Mouse (Mus musculus) midbrain, embryonic 13.5 days (tissue): ENCODE results near the gene Eif3m. TPM values are rescaled to one million over a fixed set of nuclear protein-coding genes. Genes with fewer than 3 reads are reported as not detected.

ENCODE experiments used
- ATAC-seq: fragments of 200-750 bp; cut with Nextera tagmentation; 2 replicates; pipeline ENCODE4 v1.8.0; 2017; ENCODE audit warnings: mild to moderate bottlenecking, moderate TSS enrichment, moderate library complexity
- H3K27ac ChIP-seq: fragments of 300-500 bp; sonication (generic); 2 replicates; pipeline ENCODE4 v1.5.1; 2015; ENCODE audit warnings: inconsistent platforms, mild to moderate bottlenecking, moderate library complexity
- H3K27me3 ChIP-seq: fragments of 300-500 bp; sonication (generic); 2 replicates; pipeline ENCODE4 v1.6.1; 2015; ENCODE audit warnings: mild to moderate bottlenecking, inconsistent platforms
- H3K36me3 ChIP-seq: fragments of 300-500 bp; sonication (generic); 2 replicates; pipeline ENCODE4 v1.6.1; 2015; ENCODE audit warnings: mild to moderate bottlenecking, inconsistent platforms
- H3K4me1 ChIP-seq: fragments of 300-500 bp; sonication (generic); replicated peaks from 2 replicates; pipeline ENCODE4 v1.6.1; 2015; ENCODE audit warnings: inconsistent platforms
- H3K4me2 ChIP-seq: fragments of 300-500 bp; sonication (generic); replicated peaks from 2 replicates; pipeline ENCODE4 v1.6.1; 2015; ENCODE audit warnings: moderate library complexity, mild to moderate bottlenecking, inconsistent platforms
- H3K4me3 ChIP-seq: fragments of 300-500 bp; sonication (generic); replicated peaks from 2 replicates; pipeline ENCODE4 v1.5.1; 2015; ENCODE audit warnings: mild to moderate bottlenecking, inconsistent platforms
- H3K9ac ChIP-seq: fragments of 300-500 bp; sonication (generic); replicated peaks from 2 replicates; pipeline ENCODE4 v1.6.1; 2015; ENCODE audit warnings: mild to moderate bottlenecking, inconsistent platforms
- H3K9me3 ChIP-seq: fragments of 300-500 bp; sonication (generic); 2 replicates; pipeline ENCODE4 v1.6.1; 2016; ENCODE audit warnings: mild to moderate bottlenecking, inconsistent platforms
- WGBS: fragments of 180-500 bp; shearing (Covaris S2); methylation state at CpG from one replicate; pipeline ENCODE4 v1.1.7; 2015; 5-methylcytosine and 5-hydroxymethylcytosine counted together
- polyA plus RNA-seq: library from polyadenylated mRNA; unstranded; fragments of >200 nt; fragmentation: Nextera tagmentation; extraction: Ambion mirVana; gene quantifications from 2 replicates; pipeline ENCODE4 v1.2.1, GENCODE M21; 2015

The Eif3m gene
- 203 and 208 TPM in 2 replicates for polyA plus RNA-seq

DNA sequence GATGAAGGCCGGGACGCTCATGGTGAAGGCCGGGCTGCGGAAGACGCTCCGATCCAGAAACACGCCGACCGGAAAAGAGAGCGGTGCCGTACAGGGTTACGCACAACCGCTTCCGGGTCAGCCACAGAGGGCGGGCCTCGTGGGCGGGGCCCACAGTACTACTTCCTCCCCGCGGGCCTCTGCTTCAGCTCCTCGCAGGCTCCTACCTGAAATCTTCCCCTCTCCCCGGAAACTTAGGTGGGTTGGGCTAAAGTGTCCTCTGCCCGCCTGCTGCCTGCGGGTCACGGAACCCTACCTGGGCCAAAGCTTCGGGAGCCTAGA is at the start of gene Eif3m:
TSS of gene Eif3m (minus strand) at position 114 of the 321 bp plus-strand sequence.
- ATAC-seq: peak; percentile 100
- H3K9ac ChIP-seq: peak within 1 kb of the TSS; percentile 85
- H3K36me3 ChIP-seq: peaks cover 20% of the 10 kb centered on the region
- H3K27me3 ChIP-seq: no peaks in the 10 kb centered on the region
- peak within 1 kb of the TSS; percentile 67 for H3K27ac ChIP-seq
- H3K9me3 ChIP-seq: no peaks in the 10 kb centered on the region
- peaks cover 20% of the 10 kb centered on the region for H3K4me1 ChIP-seq
- peak within 1 kb of the TSS; percentile 88 for H3K4me2 ChIP-seq
- WGBS: 0% methylated on average over 25 of the region's 25 CpGs
- peak within 1 kb of the TSS; percentile 91 for H3K4me3 ChIP-seq

- Histone ChIP-seq H3K9me3 (no peaks in the 10 kb centered on the region), H3K4me3 (no peak overlapping the region), H3K36me3 (no peaks in the 10 kb centered on the region), H3K9ac (no peak overlapping the region), H3K27ac (no peak overlapping the region), H3K4me1 (no peaks in the 10 kb centered on the region), H3K27me3 (no peaks in the 10 kb centered on the region), H3K4me2 (no peak overlapping the region)
- WGBS: 58% methylated on average over 7 of the region's 7 CpGs
- no peak for ATAC-seq
These were observed 46.0 kb upstream of the Eif3m start for GRCm38 (mm10) chr2:105062741-105063372.

- H3K9me3 ChIP-seq: no peaks in the 10 kb centered on the region
- H3K27ac ChIP-seq: no peak overlapping the region
- no peaks in the 10 kb centered on the region for H3K27me3 ChIP-seq
- H3K9ac ChIP-seq: no peak overlapping the region
- no peak overlapping the region for H3K4me2 ChIP-seq
- no peaks in the 10 kb centered on the region for H3K36me3 ChIP-seq
- ATAC-seq: no peak
- no peak overlapping the region for H3K4me3 ChIP-seq
- H3K4me1 ChIP-seq: no peaks in the 10 kb centered on the region
- WGBS: 74% methylated on average over 7 of the region's 7 CpGs
These were observed 41.8 kb upstream of the Eif3m start for GRCm38 (mm10) chr2:105058577-105059116.

DNA sequence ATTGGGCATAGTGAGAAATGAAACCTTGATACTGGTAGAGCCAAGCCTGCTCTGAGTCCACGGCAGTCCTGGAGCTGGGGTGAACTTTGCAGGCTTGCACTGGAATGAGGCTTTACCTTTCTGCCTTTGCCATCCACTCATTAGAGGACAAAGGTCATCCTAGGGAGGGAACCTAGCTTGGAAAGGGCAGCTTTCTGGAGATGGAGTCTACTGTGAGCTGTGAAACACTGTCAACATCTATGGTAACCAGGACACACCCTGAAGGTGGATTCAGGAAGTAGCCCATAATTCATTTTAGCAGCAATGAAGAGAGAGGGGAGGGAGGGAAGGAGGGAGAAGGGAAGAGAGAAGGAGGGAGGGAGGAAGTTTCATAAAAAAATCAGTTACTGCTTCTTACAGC is 38.6 kb upstream of the Eif3m start:
- H3K9ac ChIP-seq: no peak overlapping the region
- H3K9me3 ChIP-seq: no peaks in the 10 kb centered on the region
- no peaks in the 10 kb centered on the region for H3K4me1 ChIP-seq
- H3K36me3 ChIP-seq: no peaks in the 10 kb centered on the region
- no peak overlapping the region for H3K4me3 ChIP-seq
- H3K27me3 ChIP-seq: no peaks in the 10 kb centered on the region
- no peak for ATAC-seq
- H3K27ac ChIP-seq: no peak overlapping the region
- 84% methylated on average over 1 of the region's 1 CpGs for WGBS
- no peak overlapping the region for H3K4me2 ChIP-seq

DNA sequence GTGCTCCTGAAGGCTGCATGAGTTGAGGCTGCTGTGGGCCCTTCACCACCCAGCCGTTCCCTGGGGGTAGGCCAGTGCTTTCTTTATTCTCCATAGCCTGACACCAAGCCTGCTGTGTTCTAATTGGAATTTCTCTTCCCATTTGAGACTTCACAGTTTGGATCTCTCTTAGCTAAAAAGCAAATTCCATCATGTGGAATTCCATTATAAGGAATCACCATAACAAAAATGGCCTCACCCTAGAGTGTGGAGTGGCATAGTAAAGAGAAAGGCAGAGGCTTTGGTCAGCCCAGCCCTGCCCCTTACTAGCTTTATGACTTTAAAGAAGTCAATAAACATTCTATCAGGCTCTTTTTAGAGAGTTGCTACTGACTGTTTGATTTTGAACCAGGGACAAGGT is 31.4 kb upstream of the Eif3m start:
- no peak overlapping the region for H3K27ac ChIP-seq
- H3K27me3 ChIP-seq: no peaks in the 10 kb centered on the region
- H3K36me3 ChIP-seq: no peaks in the 10 kb centered on the region
- no peaks in the 10 kb centered on the region for H3K4me1 ChIP-seq
- ATAC-seq: no peak
- H3K9ac ChIP-seq: no peak overlapping the region
- no peaks in the 10 kb centered on the region for H3K9me3 ChIP-seq
- no peak overlapping the region for H3K4me2 ChIP-seq
- no peak overlapping the region for H3K4me3 ChIP-seq
- WGBS: 35% methylated on average over 1 of the region's 1 CpGs

DNA sequence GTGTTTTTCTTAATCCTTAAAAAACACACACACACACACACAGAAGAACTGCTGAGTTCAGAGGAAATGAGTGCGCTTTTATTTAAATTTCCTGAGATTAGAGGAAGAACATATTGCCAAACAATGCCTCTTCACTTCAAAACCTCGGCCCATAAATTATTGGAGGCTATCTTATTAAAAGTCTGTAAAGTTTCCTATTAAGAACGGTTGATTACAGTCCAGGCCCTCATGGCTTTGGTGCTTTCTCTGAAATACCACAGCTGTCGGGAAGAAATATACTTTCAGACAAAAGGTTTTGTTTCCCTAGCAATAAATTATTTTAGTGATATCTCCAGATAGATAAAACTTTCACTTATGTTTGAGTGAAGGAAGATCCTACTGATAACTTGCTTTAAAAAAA is 26.3 kb upstream of the Eif3m start:
- no peaks in the 10 kb centered on the region for H3K9me3 ChIP-seq
- H3K27ac ChIP-seq: no peak overlapping the region
- 78% methylated on average over 4 of the region's 4 CpGs for WGBS
- no peaks in the 10 kb centered on the region for H3K4me1 ChIP-seq
- no peak overlapping the region for H3K9ac ChIP-seq
- ATAC-seq: no peak
- H3K36me3 ChIP-seq: no peaks in the 10 kb centered on the region
- no peak overlapping the region for H3K4me2 ChIP-seq
- H3K27me3 ChIP-seq: no peaks in the 10 kb centered on the region
- H3K4me3 ChIP-seq: no peak overlapping the region

GRCm38 (mm10) chr2:105040859-105041258 is 24.0 kb upstream of the Eif3m start:
- no peak overlapping the region for H3K4me3 ChIP-seq
- no peaks in the 10 kb centered on the region for H3K36me3 ChIP-seq
- H3K27ac ChIP-seq: no peak overlapping the region
- H3K4me2 ChIP-seq: no peak overlapping the region
- ATAC-seq: no peak
- WGBS: 77% methylated on average over 4 of the region's 4 CpGs
- no peaks in the 10 kb centered on the region for H3K27me3 ChIP-seq
- no peaks in the 10 kb centered on the region for H3K9me3 ChIP-seq
- H3K9ac ChIP-seq: no peak overlapping the region
- H3K4me1 ChIP-seq: no peaks in the 10 kb centered on the region

- Histone ChIP-seq H3K4me2 (no peak overlapping the region), H3K27me3 (no peaks in the 10 kb centered on the region), H3K36me3 (no peaks in the 10 kb centered on the region), H3K4me1 (0 out of 2 replicates have a peak, but pooled peaks cover 4% of the 10 kb centered on the region), H3K9ac (no peak overlapping the region), H3K27ac (no peak overlapping the region), H3K9me3 (no peaks in the 10 kb centered on the region), H3K4me3 (no peak overlapping the region)
- ATAC-seq: no peak
- whole genome bisulfite sequencing: 94% methylated on average over 5 of the region's 5 CpGs
These were observed 22.0 kb upstream of the Eif3m start for GRCm38 (mm10) chr2:105038879-105039278.

GRCm38 (mm10) chr2:105037956-105038569 is 21.2 kb upstream of the Eif3m start:
- WGBS: 82% methylated on average over 7 of the region's 7 CpGs
- Histone ChIP-seq H3K27me3 (no peaks in the 10 kb centered on the region), H3K4me2 (no peak overlapping the region), H3K27ac (no peak overlapping the region), H3K9me3 (no peaks in the 10 kb centered on the region), H3K36me3 (no peaks in the 10 kb centered on the region), H3K4me1 (0 out of 2 replicates have a peak, but pooled peaks cover 7% of the 10 kb centered on the region), H3K4me3 (no peak overlapping the region), H3K9ac (no peak overlapping the region)
- no peak for ATAC-seq

- Histone ChIP-seq H3K9ac (no peak overlapping the region), H3K4me3 (no peak overlapping the region), H3K27me3 (no peaks in the 10 kb centered on the region), H3K4me1 (0 out of 2 replicates have a peak, but pooled peaks cover 7% of the 10 kb centered on the region), H3K36me3 (no peaks in the 10 kb centered on the region), H3K27ac (no peak overlapping the region), H3K9me3 (no peaks in the 10 kb centered on the region), H3K4me2 (no peak overlapping the region)
- 79% methylated on average over 11 of the region's 11 CpGs for WGBS
- no peak for ATAC-seq
These were observed 19.7 kb upstream of the Eif3m start for GRCm38 (mm10) chr2:105036401-105037070.

GRCm38 (mm10) chr2:105035985-105036384 is 19.1 kb upstream of the Eif3m start:
- no peak overlapping the region for H3K9ac ChIP-seq
- H3K9me3 ChIP-seq: no peaks in the 10 kb centered on the region
- H3K4me1 ChIP-seq: 0 out of 2 replicates have a peak, but pooled peaks cover 7% of the 10 kb centered on the region
- no peak overlapping the region for H3K4me2 ChIP-seq
- WGBS: 62% methylated on average over 11 of the region's 11 CpGs
- no peaks in the 10 kb centered on the region for H3K27me3 ChIP-seq
- no peak for ATAC-seq
- no peaks in the 10 kb centered on the region for H3K36me3 ChIP-seq
- no peak overlapping the region for H3K27ac ChIP-seq
- H3K4me3 ChIP-seq: no peak overlapping the region

GRCm38 (mm10) chr2:105034084-105034483 is 17.2 kb upstream of the Eif3m start:
- H3K4me2 ChIP-seq: no peak overlapping the region
- H3K27ac ChIP-seq: no peak overlapping the region
- H3K36me3 ChIP-seq: no peaks in the 10 kb centered on the region
- no peak overlapping the region for H3K9ac ChIP-seq
- no peak overlapping the region for H3K4me3 ChIP-seq
- ATAC-seq: no peak
- no peaks in the 10 kb centered on the region for H3K9me3 ChIP-seq
- WGBS: 45% methylated on average over 3 of the region's 3 CpGs
- no peaks in the 10 kb centered on the region for H3K27me3 ChIP-seq
- H3K4me1 ChIP-seq: 0 out of 2 replicates have a peak, but pooled peaks cover 7% of the 10 kb centered on the region
